Mouse (Mus musculus): ENCODE measurements around the gene Pfas.
"Not testable (repeated sequence)": the region's sequence is repeated elsewhere in the genome, so short reads cannot be mapped to it uniquely, and the experiment has no call there.

Gene Pfas

GRCm38 (mm10) chr11:69015644-69016441 is 7.6 kb upstream of the Pfas start, which contains the start of gene Ctc1:
Gene Ctc1 (plus strand): TSS chr11:69015911.
- peak; percentile 89 for DNase-seq (ENCODE audit: low spot score)

DNA sequence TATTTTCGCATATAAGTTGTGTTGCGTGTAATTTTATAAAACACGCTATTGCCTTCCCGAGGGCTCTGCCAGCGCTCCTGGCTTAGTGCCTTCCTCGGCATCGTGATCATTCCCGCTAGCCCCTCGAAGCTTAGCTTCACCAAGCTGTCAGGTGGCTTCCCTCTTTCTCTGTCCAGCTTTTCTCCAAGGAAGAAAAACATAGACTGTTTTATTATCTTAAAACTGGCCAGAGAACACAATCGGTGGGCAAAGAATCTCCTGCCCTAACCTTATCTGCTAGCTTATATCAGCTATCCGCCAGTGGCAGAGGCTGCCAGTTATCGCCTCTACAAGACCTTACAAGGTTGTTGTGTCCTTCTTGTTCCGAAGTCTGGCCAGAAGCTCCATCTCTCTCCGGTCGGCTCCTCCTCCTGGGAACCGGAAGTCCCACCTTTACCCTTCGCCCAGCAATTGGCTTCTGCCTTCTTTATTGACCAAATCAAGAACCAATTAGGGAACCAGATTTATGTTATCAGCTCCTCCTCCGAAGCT is 3.9 kb upstream of the Pfas start:
- DNase-seq (ENCODE audit: low spot score): peak; percentile 95

GRCm38 (mm10) chr11:69011445-69011844 is 3.2 kb upstream of the Pfas start:
- not testable (repeated sequence) for DNase-seq (ENCODE audit: low spot score)

DNA sequence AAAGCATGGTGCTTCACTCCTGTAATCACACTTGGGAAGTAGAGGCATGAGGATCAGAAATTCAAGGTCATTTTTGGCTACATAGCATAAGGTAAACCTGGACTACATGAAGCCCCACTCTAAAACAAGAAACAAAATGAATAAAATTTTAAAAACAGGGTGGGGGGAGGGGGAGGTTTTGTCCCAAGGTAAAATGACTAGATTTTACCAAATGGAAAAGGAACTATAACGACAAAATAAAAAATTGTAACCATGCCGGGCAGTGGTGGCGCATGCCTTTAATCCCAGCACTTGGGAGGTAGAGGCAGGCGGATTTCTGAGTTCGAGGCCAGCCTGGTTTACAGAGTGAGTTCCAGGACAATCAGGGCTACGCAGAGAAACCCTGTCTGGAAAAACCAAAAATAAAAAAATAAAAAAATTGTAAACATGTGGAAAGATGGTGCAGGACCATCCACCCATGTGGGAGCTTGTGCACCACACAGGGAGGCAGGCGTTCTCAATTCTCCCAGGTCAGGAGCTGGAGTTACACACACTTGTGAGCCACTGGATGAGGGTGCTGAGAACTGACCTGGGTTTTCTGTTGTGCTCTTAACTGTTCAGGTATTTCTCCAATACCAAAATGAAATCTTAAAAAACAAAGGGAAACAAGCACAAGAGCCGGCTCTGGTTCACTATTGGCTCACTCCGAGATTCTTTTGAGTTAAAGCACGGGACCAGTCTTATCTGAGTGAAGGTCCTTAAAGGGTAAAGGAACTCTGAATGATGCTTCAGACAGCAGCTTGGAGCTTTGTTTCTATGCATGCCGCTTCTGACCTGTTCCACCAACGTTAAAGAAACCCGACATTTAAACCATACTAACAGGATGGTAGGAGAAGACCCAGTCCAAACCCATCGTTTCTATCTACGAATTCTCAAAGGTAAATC is 2.4 kb upstream of the Pfas start:
- DNase-seq (ENCODE audit: low spot score): no peak

- DNase-seq (ENCODE audit: low spot score): no peak
These were observed 1.2 kb upstream of the Pfas start for GRCm38 (mm10) chr11:69009508-69009907.

DNA sequence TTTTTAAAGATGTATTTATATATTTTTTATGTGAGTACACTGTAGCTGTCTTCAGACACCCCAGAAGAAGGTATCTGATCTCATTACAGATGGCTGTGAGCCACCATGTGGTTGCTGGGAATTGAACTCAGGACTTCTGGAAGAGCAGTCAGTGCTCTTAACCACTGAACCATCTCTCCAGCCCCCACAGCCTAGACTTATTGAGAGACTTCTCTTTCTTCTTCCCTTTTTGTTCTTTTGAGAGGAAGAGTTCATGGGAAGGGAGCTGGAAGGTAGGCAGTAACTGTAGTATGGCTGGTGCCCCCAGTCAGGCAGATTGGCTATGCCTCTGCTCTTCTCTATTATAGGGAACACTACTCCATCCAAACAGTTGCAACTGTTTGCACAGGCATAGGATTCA is 1.7 kb downstream of the Pfas start:
- DNase-seq (ENCODE audit: low spot score): not testable (repeated sequence)

GRCm38 (mm10) chr11:69005193-69005592 is 3.1 kb downstream of the Pfas start:
- no peak for DNase-seq (ENCODE audit: low spot score)

GRCm38 (mm10) chr11:69003592-69003991 is 4.7 kb downstream of the Pfas start:
- no peak for DNase-seq (ENCODE audit: low spot score)

- not testable (repeated sequence) for DNase-seq (ENCODE audit: low spot score)
These were observed 5.5 kb downstream of the Pfas start for GRCm38 (mm10) chr11:69002782-69003181.

- DNase-seq (ENCODE audit: low spot score): no peak
These were observed 11.2 kb downstream of the Pfas start for GRCm38 (mm10) chr11:68997080-68997479.

DNA sequence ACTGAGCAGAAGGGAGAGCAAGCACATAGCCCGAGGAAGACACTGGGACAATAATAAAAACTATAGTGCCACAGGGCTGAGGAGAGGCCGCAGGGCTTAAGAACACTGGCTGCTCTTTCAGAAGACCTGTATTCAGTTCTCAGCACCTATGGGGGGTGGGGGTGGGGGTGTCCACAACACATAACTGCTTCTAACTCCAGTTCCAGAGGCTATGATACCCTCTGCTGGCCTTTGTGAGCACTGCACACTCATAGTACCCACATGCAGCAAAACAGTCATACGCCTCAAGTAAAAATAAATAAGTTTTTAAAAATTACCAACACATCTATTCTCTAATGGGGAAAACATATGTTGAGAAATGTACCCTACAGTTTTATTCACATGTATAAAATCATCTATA is 13.9 kb downstream of the Pfas start:
- DNase-seq (ENCODE audit: low spot score): no peak

- DNase-seq (ENCODE audit: low spot score): no peak
These were observed 15.1 kb downstream of the Pfas start for GRCm38 (mm10) chr11:68993122-68993521.

DNA sequence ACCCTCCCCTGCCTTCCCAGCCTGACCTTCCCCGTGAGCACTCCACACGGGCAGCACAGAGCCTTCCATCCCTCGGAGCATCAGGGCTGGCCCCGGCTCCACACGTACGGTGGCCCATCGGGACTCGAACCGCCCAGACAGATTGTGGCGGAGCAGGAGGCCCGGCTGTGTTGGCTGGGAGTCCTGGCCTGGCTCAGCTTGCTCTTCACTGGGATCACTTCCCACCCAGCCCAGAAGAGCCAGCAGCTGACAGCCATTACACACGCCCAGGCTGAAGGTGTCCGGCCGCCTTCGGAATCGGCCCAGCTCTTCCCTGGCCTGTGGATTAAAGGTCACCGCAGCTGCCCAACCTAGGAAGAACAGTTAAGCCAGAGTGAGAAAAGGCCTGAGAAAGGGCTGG is 19.9 kb downstream of the Pfas start:
- no peak for DNase-seq (ENCODE audit: low spot score)

- no peak for DNase-seq (ENCODE audit: low spot score)
These were observed 20.8 kb downstream of the Pfas start for GRCm38 (mm10) chr11:68987365-68987882.

DNA sequence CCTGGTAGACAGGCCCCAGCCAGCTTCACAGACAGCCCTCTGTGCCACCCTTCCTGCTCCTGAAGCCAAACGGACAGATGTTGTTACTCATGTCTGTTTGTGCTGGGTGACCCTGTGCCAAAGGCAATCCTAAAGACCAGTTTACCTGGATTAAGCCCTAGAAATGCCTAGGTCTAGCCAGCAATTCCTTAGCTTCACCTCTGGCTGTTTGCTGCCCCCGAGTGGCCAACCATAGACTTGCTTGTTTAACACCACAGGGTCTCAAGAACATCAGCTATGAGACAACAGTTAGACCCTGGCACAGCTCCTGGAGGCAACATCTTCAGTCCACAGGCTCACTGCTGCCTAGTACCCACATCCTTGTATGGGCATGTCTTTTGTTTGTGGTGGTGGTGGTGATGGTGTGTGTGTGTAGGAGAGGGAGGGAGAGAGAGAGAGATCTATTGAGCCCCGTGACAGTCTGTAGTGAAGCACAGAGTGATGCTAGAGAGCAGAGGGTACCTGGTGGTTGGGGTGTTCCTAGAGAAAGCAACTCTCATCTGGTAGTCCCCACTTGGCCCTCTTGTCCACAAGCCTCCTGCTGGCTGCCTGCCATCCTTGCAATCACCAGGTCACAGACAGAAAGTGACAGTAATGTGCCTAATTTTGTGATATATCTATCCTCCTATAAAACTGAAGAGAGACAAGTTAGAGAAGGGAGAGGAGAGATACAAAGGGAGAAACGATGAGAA is 25.5 kb downstream of the Pfas start:
- peak; percentile 80 for DNase-seq (ENCODE audit: low spot score)

DNA sequence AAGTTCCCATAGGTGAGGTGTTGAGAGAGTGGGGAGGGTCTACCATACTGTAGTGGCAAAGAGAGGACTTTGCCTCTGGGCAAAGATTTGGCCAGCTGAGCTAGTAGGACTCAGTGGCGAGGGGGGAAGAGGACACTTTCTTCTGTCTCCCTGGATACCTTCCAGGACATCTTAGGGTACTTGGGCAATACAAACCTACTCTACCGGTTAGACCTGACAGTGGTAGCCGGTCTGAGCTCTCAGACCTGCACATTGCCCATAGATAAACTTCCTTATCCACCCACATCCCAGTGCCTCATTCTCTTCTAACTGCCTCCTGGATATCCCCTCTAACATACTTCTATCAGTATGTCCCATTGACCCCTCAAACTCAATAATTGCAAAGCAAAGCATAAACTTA is 27.3 kb downstream of the Pfas start:
- no peak for DNase-seq (ENCODE audit: low spot score)

- DNase-seq (ENCODE audit: low spot score): no peak
These were observed 28.9 kb downstream of the Pfas start for GRCm38 (mm10) chr11:68979320-68979733.

DNA sequence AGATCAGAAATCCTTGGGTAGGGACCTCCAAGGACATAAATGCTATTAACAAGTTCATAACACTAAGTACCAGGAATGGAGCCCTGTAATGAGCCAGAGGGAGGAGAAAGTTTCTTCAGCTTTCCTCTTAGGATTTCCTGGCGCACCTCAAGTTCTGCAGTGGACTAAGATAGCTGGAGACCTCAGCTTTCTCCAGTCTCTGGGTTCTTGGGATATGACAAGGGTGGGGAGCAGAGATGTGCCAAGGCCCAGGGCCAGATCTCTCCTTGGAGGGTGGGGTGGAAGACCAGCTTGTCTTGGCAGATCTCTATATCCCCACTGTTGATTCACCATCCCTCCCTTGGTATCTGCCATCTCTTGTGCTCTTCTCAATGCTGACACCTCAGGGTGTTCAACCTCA is 32.7 kb downstream of the Pfas start:
- DNase-seq (ENCODE audit: low spot score): no peak

GRCm38 (mm10) chr11:68975085-68975484 is 33.2 kb downstream of the Pfas start, which contains the start of gene Rangrf:
Gene Rangrf (minus strand): TSS chr11:68975185.
- DNase-seq (ENCODE audit: low spot score): no peak

GRCm38 (mm10) chr11:68974059-68974450 is 34.2 kb downstream of the Pfas start:
- no peak for DNase-seq (ENCODE audit: low spot score)

- peak; percentile 74 for DNase-seq (ENCODE audit: low spot score)
These were observed 34.8 kb downstream of the Pfas start for GRCm38 (mm10) chr11:68973250-68974058.

Data from adipocyte (in vitro differentiated cells).